Mouse (Mus musculus) Muller cell, postnatal 12 days (primary cell): ENCODE measurements at regions not wholly inside any gene's neighbourhood (a gene's known extent, or its start where the extent isn't known, plus 50 kb on each side); places are given as distances from the start of the nearest gene placed in this dataset.

Source experiments
- DNase-seq: peaks from one replicate; pipeline ENCODE4 v3.0.0-alpha.2; 2015; ENCODE audit errors: inconsistent ontology term

DNA sequence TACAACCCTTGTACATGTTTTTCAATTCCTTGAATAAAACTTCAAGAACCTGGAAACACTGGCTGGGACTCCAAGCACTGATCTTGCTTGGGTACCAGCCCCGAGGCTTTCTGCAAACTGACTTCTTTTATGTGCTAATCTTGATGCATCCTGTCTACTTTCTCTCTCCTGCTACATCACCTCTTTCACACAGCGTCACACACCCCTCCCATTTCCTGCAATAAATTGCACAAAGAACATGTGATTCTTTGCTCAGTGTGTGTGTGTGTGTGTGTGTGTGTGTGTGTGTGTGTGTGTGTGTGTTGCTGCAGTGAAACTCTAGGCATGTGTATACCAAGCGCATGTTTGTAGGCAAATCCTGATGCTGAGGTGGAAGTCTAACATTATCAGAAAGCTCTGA, 487.7 kb upstream of the Hs6st1 start:
- DNase-seq = no peak

DNA sequence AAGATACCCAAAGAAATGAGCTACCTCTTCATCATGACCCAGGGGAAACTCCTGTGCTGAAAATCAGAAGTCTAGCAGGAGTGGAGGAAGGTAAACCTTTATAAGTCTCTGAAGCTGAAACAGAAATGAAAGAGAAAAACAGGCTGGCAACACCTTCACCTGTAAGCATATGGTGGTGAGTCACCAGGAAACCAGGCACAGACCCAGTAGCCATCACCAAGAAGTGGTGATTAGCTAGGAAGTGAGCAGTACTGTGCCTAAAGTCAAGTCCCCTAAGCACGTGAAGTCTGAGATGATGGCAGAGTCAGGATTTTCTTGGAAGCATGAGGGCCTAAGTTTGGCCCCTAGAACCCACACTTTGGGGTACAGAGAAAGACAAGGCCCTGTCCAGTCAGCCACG, 480.3 kb upstream of the Hs6st1 start:
- no peak for DNase-seq

DNA sequence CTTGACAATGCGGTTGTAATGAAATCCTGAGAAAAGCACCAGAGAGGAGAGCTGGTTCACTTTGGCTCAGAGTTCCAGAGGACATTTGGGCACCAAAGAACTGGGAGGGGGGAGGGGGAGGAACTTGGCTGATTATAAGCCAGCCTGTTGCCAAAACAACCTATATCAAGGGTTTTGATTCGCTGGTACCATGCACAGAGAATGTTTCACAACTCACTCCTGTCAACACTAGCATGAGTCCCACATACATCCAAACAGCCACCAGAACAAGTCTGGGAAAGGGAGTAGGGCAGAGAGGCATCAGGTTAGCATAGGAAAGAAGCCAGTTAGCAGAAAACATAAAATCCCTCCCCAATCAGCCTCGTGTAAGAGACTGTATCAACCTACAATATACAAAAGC, 479.3 kb upstream of the Hs6st1 start:
- DNase-seq = no peak

DNA sequence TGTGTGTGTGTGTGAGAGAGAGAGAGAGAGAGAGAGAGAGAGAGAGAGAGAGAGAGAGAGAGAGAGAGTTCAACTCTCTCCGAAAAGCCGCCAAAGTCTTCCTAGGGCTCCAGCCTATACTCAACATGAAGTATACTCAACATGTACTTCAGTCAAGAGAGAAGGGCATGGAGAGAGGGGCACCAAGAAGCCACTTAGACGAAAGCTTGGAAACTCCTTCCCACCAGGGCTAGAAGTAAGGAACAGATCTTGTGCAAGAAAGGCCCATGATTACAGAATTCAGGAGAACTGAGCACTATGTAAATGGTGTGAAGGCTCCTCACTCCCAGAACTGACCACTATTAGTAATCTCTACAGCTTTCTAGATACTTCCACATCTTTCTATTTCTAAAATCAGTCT, 467.4 kb upstream of the Hs6st1 start:
- DNase-seq = no peak

DNA sequence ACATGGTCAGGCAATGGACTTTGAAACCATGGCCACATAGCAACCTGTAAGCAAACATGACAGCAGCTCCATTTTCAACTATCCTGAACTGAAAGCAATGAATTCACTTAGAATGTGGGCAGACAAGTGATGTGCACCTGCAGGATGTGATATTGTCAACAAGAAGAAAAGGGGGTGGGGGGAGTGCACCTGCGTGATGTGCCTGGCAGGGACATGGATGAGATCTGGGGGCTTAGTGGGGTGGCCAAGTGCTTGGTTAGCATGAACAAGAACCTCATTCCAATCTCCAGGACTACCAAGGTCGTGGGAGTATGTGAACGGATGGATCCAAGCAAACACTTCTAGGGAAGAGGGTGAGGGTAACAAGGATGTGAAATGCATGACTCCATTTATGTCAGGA, 453.1 kb upstream of the Hs6st1 start:
- DNase-seq = no peak

DNA sequence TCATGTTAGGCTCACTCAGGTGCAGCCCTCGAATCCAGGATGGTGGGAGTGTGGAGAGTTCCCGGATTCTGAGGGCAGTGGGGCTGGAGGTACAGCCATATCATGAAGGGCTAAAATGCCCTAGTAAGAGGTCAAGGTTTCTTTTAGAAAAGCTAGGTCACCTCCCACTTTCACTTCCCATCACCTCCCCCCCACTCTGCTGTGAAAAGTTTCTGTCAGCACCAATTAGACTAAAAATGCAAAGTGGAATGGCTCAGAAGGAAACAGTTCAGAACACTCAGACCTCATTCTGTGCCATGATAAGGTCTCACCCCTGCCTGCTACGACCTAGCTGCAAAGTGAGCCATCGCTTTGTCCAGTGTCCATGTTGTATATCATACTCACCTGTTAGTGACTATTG, 448.7 kb upstream of the Hs6st1 start:
- DNase-seq = no peak

DNA sequence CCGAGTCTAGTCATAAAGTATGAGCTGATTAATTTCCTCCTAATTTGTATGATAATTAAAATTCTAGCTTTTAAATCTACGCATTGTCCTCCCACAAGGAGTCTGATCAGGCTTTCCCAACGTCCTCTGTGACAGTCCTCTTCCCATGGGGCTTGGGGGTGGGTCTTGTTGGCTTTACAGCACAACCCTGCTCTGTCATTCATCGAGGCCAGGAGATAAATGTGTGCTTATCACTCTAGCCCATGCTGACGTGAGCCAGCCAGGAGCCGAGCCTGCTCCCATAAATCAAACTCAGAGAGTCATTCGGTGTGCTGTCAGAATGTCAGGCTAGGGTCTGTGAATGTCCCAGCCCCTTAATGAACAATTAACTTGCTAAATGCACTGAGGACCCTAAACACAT, 425.6 kb upstream of the Hs6st1 start:
- no peak for DNase-seq

DNA sequence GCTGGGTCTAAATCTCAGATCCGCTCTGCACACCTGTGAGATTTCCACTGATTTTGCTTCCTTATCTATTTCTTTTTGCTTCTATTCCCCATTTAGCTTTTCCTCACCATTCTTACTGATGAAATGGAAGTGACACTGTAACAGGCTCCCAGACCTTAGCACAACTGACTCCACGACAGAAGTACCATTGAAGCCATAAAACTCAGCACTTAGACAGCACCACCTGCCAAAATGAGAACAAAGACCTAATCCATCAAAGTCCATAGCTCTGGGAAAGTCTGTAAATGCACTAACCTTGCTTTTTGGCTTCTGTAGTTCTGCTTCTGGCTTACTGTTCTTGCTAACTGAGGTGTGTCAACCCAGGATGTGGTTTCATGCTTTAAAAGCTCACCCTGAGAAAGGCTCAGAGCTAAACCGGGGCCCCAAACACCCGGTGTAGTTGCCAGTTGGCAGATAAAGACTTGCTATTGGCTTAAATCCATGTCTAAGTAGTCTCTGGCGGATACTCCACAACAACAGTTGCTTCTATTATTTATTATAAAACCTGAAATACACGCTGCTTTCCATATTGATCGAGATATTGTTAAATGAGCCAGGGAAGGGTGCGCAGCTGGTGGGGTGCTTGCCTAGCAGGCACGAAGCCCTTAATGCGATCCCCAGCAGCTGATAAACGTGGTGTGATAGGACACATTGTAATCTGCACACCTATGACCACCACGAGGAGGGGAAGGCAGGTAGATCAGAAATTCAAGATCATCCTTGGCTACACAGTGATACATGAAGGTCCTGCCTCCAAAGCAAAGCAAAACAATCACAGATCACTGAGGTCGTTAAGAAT, 414.9 kb upstream of the Hs6st1 start:
- DNase-seq = peak; percentile 75

DNA sequence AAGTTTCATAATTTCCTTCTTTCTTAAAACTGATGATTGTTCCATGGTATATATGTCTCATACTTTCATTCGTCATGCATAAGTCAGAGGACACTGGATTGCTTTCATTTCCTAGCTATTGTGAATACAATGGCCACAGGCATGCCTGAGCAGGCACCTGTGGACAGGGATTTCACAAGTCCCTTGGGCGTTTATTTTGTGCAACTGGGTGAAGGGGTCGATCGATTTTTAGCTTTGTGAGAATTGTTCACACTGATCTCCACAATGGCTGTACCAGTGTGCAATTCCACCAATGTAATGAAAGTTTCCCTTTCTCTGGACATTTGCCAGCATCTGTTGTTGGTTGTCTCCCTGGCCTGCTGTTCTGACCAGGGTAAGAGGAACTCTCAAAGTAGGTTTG, 405.2 kb upstream of the Hs6st1 start:
- DNase-seq = no peak

DNA sequence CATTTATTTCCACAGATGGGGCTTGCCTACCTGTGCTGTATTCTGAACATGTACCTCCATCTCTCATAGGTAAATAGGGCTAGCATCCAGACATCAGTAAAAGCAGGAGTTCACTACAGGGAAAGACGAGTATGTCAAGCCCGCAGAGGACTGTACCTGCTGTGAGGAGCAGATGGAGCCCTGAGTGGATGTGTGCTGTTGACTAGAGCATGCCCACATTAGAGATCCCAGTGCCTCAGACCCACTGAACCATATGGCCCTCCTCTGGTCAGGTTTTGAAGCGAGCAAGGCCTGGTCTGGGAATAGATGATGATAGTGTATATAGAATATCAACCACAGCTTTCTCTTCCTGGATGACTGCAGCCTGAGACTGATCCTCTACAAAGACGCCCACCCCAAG, 394.7 kb upstream of the Hs6st1 start:
- DNase-seq = no peak

DNA sequence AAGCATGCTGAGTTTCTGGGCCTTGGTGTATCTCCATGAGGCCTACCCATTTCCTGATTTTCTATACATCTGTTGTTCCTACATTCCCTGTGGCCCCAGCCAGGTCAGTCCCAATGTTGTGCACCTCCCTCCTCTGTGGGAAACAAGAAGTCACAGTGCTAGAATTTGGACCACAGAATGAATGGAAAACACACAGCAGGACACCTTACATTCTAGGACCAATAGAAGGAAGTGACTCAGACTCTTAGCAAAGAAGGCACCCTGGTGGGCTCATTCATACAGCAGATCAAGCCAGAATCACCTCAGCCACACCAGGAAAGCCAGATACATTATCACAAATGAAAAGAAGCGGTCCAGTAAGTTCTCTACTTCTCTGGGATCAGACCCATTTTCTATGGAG, 394.2 kb upstream of the Hs6st1 start:
- DNase-seq = peak; percentile 31

DNA sequence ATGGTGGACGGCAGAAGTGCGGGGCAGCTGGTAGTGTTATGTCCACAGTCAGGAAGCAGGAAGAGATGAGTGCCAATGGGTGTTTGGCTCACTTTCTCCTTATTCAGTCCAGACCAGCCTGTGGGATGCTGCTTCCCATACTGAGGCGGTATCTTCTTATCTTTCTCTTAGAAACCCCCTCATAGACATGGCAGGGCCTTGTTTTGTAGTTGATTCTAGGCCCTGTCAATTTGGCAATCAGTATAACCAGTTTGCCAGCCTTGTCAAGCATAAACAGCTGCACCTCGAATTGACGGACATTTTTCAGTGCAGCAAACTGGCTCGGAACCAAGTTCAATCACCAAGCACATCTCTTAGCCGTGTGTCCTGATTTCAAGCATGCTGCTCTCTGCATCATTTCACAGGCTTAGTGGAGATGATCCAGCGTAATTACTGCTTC, 385.7 kb upstream of the Hs6st1 start:
- DNase-seq = no peak

DNA sequence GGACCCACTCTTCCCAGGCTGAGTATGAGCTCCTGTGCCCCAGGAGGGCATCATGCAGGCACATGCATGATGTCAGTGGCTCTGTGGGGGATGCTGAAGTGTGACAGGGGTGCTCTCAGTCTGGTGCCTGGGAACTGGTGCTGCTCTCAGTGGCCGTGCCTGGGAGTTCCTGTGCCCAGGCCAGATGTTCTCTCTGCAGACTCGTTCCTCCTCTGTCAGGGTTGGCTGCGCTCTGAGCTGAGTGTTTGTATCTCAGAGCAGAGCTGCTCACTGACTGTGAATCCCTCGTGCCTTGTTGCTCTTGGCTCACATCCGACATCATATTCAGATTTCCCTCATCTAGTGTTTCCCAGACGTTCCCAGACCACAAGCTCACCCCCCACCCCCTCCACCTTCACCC, 382.5 kb upstream of the Hs6st1 start:
- DNase-seq = no peak

DNA sequence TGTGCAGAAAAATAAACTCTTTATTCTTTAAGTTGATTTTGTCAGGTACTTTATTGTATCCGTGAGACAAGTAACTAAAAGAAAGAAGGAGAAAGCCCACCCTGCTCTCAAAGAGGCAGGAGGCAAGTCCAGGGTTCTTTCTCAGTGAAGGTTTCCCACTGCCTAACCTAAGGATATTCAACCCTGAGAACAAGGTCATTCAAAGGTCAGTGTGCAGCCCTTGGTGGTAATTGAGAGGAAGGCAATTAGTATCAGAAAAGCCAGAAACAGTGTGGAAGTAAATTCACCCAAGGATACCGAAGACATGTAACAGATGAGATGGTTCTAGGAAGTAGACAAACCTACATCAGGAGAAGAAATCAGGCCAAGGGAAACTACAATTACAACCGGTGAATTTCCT, 373.9 kb upstream of the Hs6st1 start:
- DNase-seq = no peak

DNA sequence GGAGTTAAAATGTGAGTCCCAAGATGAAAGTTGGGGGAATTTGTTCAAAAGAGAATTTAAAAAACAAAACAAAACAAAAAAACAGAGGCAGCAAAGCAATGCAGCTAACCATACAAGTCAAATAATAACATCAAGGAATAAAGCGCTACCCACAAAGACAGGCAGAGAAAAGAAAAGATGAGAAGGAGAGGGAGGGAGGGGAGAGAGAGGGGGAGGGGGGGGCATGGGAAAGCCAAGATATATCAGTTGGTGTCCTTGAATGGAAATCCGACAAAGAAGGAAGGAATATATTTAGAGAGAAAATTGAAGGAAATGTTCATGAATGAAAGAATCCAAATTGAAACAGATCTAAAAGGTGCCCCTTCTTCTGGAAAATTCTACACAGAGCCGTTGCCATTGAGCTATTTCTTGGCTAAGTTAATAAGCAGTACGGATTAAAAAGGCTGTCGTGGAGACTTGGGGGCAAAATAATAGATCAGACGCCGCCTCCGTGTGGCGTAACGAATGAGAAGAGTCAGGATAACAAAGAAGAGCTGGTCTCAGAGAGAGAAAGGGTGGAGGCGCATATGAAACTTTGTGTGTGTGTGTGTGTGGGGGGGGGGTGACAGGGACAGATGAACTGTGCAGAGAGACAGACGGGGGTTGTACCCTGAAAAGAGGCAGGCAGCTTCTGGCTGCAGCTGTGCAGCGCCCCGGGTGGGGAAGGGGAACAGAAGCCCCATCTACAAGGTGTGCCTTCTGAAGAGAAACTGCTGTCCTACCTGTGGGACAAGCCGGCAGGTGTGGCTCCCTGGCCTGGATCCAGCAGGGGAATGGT, 373.2 kb upstream of the Hs6st1 start:
- peak; percentile 12 for DNase-seq

DNA sequence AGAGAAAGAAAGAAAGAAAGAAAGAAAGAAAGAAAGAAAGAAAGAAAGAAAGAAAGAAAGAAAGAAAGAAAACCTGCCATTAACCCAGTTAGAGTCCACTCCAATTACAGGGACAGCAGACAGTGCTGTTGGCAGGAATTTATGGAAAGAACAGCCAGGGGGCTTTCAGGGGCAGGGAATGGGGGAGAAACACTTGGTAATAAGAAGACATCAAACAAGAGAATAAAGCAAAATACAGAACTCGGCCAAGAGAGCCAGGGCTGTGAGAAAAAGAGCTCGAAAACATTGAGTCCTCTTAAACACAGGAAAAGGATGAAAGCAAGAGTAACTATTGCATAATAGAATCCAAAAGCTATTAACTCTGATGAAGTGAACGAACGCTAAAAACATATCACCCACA, 371.0 kb upstream of the Hs6st1 start:
- no peak for DNase-seq

DNA sequence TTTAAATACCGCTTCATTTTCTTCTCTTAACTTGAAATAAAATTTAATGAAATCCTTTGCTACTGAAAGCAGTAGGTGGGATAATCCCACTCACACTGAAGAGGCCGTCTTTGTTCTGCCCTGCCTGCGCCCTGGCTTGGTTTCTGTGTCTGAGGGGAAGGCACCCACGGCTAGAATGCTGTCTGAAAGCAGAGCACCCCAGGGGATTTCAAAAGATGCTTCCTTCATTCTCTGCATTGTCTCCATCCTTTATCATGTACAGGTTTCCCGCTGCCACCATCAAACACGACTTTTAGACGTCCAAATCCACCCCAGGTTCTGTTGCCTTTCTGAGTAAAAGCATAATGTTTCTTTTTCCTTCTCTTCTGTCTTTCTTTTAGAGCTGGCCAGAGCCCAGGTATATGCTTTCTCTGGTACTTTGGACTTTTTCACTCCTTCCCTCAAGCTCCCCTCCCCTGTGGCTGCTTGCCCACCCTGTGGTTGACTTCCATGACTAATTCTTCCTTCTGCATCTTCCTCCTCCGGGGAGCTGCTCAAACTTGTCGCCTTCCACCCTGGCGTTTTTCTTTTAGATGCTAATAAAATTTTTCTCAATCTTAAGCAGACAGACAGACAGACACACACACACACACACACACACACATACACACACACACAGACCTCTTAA, 370.2 kb upstream of the Hs6st1 start:
- DNase-seq = peak; percentile 49

DNA sequence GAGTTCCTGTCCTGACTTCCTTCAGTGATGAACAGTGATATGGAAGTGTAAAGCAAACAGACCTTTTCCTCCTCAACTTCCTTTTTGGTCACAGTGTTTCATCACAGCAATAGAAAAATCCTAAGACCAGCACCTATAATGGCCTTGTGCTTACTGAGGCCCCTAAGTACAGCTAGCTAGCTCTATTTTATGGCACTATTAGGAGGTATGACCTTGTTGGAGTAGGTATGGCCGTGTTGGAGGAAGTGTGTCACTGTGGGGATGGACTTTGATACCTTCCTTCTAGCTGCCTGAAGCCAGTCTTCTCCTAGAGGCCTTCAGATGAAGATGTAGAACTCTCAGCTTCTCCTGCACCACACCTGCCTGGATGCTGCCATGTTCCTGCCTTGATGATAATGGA, 365.6 kb upstream of the Hs6st1 start:
- no peak for DNase-seq

DNA sequence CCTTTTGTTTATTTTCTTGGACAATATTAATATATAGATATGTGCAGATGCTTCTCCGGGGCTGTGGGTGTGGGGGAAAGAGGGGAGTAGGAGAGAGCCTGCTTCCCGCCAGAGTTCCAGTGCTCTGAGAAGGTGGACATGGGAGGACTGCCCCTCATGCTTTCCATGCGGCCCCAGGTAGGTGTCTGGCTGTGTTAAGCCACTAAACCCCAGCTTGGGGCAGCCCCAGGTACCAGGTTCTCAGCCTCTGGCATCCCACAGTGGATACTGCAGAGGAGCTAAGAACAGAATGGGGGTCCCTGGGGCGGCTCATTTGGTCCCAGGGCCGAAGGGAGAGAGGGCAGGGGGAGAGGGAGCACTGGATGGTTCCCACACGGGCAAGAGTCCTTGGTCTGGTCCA, 361.9 kb upstream of the Hs6st1 start:
- DNase-seq = no peak

DNA sequence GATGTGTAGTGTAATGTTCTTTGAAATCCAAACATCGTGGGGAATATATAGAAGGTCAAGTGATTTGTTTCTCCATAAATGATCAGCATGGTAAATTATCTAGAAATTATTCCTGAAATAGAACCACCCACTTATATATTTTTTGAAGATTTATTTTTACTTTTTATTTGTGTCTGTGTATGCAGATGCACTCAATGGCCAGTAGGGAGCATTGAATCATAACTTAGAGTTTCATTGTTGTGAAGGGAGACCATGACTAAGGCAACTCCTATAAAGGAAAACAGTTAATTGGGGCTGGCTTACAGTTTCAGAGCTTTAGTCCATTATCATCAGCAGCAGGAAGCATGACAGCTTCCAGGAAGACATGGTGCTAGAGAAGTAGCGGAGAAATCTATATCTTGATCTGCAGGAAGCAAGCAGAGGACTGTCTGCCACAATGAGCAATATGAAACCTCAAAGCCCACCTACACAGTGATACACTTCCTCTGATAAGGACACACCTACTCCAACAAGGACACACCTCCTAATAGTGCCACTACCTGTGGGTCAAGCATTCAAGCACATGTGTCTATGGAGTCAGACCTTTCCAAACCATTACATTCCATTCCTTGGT, 359.9 kb upstream of the Hs6st1 start:
- DNase-seq = no peak

DNA sequence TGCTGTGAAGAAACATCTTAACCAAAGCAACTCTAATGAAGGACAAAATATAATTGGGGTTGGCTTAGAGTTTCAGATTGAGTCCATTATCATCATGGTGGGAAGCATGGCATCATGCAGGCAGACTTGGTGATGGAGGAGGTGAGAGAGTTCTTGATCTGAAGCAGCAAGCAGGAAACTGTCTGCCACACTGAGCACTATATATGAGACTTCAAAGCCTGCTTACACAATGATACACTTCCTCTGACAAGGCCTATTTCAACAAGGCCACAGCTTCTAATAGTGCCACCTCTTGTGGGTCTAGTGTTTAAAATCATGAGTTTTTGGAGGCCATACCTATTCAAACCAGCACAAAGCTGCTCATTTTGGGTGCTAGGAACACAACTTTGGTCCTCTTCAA, 359.0 kb upstream of the Hs6st1 start:
- DNase-seq = no peak

DNA sequence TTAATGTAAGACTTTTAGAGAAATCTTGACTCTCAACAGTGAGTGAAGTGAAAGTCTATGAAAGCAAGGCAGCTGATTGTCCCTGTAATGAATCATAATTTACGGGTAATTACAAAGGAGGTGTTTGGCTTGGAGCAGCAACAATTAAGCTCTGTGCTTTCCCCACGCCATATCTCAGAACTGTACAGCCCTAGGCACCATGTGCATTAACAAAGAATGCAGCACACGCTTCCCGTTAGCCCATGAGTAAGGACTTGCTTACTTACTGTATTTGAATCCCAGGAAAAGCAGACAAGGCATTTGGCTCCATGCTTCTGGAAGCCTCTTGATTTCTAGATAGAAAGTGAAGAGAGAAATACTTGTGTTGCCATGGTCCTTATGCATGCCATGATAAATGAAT, 354.2 kb upstream of the Hs6st1 start:
- DNase-seq = peak; percentile 63
